Mouse (Mus musculus) heart, postnatal 10 days (tissue): ENCODE data around the gene Ppt1. TPM values are rescaled to one million over a fixed set of nuclear protein-coding genes. Genes with fewer than 3 reads are reported as not detected.

Experiments
- DNase-seq, 2 experiments: peaks; one replicate each; pipeline ENCODE4 v3.0.0; 2021
- intact Hi-C: fragments of 180-260 bp; cut with DNase I; formaldehyde crosslinking; loops from one replicate; pipeline ENCODE4 v1.15.1; 2025
- total RNA-seq, 2 experiments: library from RNA; stranded (reverse); gene quantifications; 2 replicates each; pipeline ENCODE4 v1.2.3; 2021

The Ppt1 gene
- total RNA-seq, 2 experiments from 2014 or later = 40.1 to 46.6 TPM

DNA sequence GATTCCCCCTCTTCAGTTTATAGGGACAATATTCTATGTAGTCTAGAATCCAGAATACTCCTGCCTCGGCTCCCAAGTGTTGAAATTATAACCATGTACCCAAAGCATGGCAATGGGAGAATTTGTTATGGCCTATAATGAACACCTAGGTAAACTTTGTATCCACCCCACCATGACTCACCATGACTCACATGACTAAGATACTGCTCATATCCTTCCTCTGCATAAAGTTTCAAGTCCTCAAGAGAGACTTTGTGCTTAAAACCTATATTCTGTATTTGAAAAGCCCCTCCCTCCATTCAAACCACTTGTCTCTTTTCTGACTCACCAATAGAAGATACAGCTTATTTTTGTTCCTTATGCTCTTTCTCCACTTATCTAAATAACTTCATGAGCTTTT lies 32.0 kb downstream of the Ppt1 start:
- no peak for DNase-seq
- intact Hi-C loops = no loop called here

DNA sequence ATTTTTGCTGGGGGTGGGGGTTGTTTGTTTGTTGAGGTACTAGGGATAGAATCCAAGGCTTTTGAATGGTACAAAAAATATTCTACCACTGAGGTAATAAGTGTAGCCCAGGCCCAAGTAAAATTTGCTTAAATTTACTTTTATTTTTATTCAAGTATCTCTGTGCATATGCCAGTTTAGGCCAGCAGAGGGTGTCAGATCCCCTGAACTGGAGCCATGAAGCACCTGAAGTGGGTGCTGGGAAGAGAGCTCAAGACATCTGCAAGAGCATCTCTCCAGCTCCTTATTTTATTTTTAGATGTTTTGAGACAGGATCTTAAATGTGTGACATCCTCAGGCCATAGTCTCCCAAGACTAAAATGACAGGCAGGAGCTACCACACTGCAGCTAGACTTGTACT lies 34.0 kb downstream of the Ppt1 start:
- DNase-seq = no peak
- intact Hi-C loops = loop anchor here (5.0 kb wide), 1 partner anchor 63 kb away; no protein-coding TSS in a partner anchor

DNA sequence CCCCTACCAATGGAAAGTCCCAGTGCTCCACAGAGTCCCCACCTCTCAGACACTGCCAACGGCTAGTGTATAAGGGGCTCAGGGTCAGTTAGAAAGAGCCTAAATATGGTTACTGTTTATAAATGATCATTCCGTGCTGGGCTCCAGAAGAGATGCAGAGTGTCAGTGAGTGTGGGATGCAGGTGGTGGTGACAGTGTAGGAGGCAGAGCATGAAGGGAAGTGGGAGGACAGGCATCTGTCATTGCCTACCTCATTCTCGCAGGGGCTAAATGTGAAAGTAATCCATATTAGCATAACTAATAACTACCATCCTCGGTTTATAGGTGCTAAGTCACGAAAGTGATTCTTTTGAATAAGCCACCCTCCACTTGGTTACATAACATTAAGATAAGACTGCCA lies 34.7 kb downstream of the Ppt1 start:
- DNase-seq = no peak
- intact Hi-C loops = loop anchor here (5.0 kb wide), 1 partner anchor 63 kb away; no protein-coding TSS in a partner anchor

DNA sequence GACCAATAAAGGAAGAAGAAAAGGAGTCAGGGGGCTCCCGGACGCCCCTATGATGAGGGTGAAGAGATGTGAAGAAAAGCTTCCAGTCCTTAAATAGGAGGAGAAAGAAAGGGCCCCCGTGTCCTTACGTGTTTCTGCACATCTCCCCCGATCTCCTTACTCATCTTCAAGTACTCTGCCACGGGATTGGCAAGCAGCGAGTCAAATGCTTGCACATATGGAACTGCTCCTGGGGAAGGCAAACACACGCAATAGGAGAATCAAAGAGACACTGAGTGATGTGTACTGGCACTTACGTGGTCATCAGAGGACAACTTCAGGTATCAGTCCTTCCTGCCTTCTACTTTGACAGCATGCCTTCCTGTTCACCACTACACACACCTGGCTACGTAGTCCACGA lies 35.2 kb downstream of the Ppt1 start:
- intact Hi-C loops = loop anchor here (5.0 kb wide), 1 partner anchor 64 kb away; no protein-coding TSS in a partner anchor
- DNase-seq = no peak

DNA sequence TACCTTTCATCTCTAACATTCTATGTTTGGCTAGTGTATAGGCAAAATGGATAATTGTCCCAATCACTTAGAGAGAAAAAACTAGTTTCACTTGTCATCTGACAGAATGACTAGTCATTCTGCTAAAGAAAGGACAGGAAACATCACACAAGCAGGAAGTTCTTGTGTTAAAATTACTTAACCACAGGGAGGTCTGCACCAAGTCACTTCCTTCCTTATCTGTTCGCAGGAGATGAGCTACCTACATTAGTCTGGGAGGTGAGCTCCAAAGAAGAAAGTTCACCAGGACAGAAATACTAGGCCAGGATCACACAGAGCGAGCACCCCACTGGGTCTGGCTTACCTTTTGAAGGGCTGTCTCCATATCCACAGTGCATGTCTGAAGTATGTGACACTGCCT lies 35.9 kb downstream of the Ppt1 start:
- DNase-seq = no peak
- intact Hi-C loops = loop anchor here (5.0 kb wide), 1 partner anchor 65 kb away; no protein-coding TSS in a partner anchor

DNA sequence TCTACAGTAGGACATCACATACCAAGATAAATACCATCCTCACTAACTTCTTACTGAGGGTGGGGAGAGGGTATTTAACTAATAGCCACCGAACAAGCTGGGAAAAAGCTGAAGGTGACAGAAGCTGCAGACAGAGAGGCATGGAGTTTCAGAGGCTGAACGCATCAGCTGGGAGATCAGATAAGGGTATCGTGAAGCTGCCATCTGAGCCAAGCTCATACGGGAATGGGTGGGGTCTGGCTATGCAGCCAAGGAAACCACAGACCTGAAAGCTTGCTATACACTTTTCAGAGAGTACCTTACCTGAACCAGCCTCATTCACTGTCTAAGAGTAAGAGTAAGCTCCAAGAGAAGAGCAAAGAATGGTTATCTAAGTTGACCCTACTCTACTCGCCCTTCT lies 37.0 kb downstream of the Ppt1 start:
- intact Hi-C loops = loop anchor here (5.0 kb wide), 1 partner anchor 66 kb away; no protein-coding TSS in a partner anchor
- no peak for DNase-seq

DNA sequence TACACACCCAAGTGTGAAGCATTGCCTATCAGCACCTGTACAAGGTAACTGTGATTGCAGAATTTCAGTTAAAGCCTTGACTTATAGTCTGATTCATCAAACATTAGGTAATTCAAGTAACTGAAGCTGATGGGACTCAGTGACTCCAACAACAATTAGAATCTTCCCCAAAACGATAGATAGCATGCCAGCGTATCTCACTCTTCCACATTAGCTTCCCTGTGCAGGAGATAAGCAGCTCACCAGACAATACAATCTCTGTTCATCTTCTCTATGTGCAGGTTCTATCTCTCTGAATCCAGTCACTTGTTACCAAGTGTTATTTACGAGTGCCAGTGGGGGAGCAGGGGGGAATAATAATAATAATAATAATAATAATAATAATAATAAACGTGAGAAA lies 37.5 kb downstream of the Ppt1 start:
- no peak for DNase-seq
- intact Hi-C loops = loop anchor here (5.0 kb wide), 1 partner anchor 66 kb away; no protein-coding TSS in a partner anchor

DNA sequence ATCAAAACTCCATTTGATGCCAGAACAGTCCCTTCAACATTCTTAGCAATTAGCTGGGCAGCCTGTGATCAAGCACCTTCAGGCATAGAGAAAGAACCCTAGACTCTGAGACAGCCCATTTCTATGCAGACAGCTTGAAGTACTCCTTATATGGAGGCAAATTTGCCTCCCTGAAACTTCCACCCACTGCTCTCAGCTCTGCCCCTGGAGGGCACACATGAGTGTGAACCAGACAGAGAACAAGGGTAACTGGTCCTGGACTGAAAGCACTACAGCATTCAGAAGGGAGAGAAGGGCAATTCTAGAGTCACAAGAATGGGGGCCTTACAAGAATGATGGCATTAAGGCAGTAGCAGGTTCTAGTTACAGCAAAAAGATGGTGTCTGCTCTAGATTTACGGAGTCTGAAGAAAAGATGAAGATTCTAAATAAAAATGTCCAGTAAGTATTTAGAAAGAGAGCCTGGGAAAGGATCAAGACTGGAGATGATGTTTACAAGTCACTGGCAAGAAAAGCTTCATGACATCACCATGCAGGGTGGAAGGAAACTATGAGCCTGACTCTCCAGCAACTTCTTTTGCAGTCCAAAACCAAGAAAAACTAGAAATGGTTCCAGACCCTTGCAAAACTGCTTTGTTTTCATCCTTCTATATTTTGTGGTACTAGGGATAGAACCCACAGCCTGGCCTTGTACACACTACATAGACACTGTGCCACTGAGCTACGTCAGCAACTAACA lies 42.5 kb downstream of the Ppt1 start:
- intact Hi-C loops = no loop called here
- peak in 1 of 2 experiments; percentile 43 for DNase-seq

DNA sequence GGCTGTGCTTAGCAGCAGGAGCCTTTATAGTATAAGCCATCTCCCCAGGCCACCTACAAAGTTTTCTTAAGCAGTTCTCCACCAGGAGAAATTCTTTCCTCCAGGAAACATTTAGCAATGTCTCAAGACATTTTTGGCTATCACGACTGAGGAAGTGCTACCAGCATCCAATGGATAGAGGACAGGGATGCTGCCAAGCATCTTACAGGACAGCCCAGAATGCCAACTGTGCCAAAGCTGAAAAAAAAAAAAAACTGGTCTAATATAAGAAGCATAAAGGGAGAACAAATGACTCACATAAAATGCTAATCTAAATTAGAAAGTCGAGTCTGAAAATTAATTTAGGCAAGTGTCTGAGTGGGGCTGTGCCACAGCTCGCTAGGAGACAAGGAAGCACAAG lies 46.5 kb downstream of the Ppt1 start:
- intact Hi-C loops = no loop called here
- no peak for DNase-seq

DNA sequence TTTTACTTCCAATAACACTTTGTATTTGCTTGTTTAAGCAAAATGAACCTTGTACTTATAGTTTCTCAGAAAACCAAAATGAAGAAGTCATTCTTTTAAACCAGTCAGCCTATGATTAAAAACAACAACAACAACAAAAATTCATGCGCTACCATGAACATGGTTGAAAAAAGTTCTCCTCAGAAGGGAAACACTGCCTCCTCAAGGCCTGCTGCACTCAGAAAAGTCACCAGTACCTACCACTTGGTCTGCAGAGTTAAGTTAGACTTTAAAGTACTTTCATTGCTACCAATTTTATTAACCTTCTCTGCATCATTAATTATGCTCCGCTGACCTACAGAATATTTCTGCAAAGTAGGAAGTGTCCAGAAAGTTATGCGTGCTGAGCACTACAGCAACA lies 47.3 kb downstream of the Ppt1 start:
- intact Hi-C loops = no loop called here
- no peak for DNase-seq

DNA sequence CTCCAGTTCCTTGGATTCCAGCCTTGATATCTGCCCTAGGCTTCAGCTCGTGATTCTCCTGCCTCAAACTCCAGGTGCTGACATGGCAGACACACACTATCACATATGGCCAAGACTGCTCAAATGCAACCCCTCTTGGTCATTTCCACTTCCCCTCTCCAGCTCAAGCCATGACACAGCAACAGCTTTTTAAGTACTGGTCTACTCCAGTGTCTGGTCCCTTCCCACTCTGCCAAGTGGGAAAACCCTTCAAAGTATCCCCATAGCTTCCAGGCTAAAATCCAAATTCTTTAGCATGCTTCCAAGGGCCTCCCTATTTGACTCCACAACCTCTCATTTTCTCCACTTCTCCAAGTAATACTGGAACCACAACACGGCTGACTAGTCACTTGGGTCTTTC lies 48.0 kb downstream of the Ppt1 start:
- DNase-seq = peak; percentile 23 to 27
- intact Hi-C loops = no loop called here

DNA sequence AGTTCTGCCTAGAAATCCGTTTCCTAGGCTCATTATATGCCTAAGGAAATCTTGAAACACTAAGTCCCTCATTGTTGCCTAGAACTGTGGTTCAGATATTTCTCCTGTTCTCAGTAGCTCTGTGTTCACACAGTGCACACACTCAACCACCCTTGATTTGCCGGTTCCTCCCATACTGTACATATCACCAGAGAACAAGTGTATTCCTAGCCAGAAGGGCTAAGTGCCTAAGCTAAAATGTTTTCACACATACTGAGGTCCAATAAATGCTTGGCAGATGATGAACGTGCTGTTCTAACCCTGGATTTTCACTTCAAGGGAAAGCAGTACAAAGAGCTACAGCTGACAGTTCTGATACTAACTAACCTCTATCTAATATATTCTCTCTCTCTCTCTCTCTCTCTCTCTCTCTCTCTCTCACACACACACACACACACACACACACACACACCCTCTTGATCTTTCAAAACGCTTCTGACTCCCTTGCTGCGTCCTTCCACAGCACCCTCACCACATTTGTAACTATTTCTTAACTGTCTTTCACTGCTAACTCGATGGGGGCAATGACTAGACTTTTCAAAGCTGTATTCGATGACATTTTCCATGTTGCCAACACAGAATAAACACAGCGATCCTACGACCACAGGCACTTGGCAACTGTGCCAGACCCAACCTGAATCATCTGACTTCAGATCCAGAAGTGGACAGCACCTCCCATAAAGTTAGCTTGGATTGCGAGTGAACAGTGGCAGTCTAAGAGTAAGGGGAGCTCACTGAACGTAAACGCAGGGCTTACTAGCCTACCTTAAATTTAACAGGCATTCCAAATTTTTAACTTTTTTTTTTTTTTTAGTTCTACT lies 48.7 kb downstream of the Ppt1 start:
- intact Hi-C loops = no loop called here
- DNase-seq = peak; percentile 40 to 42

DNA sequence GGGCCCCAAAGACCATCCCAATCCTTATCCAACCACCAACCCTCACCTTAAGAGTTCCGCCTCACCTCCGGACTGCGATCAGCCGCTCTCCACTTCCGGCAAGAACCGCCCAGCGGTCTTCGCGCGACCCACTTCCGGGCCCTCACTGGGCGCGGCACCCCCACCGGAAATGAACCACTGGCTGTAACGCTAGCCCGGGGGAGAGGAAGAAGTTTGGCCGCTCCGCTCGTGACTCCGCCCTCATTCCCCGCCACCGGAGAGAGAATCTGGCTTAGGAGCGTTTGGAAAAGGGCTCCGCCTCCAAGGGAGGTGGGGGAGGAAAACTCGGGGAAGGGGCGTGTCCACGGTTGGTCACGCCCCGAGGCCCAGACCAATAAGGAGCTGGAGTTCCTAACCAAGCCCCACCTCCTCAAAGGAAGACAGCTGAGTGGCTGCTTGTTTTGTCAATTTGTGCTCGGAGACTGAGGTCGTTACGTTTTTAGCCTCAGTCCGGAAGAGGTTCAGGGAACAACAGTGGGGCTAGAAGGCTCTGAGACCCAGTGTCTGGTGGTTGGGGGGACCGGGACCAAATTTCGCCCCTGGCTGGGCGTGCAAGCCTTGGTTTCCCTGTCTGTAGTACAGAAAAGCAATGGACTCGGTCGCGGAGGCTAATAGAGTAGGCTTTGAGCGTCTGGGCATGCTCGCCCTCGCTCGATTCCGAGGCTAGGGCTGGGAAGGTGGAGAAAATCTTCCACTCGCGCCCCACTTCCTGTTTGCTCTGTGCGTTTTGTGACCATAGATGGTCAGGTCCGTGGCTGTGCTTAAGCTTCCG lies 49.9 kb downstream of the Ppt1 start, which contains the start of gene Cap1:
TSS of gene Cap1 (minus strand) at position 289 of the 811 bp plus-strand sequence.
- intact Hi-C loops = no loop called here

DNA sequence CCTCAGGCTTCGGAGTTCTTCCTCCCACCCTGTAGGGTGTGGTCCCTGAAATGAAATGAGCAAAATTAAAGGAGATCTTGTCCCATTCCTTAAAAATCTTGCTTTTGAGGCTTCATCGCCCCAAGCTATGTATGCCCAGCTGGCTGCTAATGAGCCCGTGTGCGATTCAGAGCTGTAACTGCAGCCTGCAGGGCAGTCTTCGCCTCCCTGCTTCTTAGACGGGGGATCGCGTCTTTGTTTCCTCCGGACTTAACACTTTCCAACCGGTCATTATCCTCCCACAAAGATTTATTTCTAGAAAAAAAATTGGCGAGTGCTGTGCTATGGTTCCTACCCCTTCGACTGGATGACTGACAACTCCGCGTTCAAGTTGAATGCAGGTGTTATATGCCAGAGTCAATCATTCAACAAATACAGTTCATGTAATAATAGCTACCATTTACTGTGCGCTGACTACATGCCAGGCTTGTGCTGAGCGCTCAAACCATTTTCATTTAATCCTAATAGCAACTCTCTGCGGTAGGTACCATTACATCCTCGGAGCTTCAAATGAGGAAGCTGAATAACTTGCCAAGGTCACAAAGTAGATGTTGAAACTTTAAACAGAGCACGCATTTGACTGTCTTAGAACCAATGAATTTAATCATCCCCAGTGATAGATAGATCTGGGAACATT lies 50.7 kb downstream of the Ppt1 start:
- intact Hi-C loops = no loop called here
- DNase-seq = no peak

More for the DNA sequence above, 49.9 kb downstream of the Ppt1 start, which contains the start of gene Cap1:
- DNase-seq = peak; percentile 98 to 99

DNA sequence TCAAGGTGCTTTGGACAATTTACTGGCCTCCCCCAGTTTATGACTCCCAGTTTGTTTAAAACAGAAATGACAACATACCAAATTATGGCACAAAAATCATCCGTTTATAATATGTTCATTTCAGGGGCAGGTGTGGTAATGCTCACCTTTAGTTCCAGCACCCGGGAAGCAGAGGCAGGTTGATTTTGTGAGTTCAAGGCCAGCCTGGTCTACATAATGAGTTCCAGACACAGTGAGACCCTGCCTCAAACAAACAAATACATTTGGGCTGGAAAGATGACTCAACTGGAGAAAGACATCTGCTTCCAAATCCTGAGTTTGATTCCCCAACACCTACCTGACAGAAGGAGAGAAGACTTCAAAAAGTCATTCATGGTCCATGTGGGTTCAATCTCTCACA lies 51.3 kb downstream of the Ppt1 start:
- intact Hi-C loops = no loop called here
- DNase-seq = no peak

DNA sequence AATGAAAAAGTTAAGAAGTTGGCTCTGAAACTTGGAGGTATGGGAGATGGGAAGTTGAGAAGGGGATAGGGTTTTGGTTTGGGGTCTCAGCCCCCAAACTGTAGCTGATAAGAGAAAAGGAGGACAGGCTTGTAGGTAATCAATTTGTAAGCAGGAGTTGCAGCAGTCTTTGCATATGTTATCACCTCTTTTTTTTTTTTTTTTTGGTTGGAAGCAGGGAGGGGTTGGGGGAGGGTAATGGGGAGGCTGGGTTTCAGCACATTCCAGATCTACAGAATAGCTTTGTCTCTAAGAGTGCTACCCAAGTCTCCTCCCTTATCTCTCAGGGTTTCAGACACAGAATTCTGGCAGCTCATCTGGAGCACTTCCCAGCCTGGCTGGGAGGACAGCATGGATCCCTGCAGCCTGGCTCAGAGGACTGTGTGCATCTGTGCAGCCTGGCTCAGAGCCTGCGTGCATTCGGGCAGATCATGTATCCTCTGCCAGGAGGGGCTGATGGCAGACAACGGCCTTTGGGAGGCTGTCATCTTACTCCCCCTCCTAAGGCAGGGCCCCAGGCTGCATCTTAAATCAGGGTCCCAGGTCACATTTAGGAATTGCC lies 54.9 kb downstream of the Ppt1 start:
- intact Hi-C loops = no loop called here

DNA sequence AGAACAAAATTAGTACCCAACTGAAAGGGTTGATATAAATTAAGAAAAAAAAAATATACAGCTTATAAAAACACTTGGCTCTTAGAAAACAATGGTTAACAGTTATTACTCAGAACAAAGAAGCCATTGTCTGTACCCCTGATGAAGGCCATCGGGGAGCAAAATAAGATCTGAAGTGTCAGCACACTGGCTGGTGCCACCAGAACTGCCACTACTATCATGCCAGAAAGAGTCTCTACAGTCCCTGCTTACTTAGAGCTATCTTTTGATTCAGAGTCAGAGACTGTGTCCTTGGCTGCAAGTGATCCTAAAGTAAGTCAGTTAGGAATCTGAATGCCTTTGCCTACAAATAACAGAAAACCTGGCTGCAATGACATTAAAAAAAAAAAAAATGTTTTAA lies 55.6 kb downstream of the Ppt1 start:
- intact Hi-C loops = no loop called here

More for the DNA sequence above, 54.9 kb downstream of the Ppt1 start:
- DNase-seq = peak; percentile 83 to 86

DNA sequence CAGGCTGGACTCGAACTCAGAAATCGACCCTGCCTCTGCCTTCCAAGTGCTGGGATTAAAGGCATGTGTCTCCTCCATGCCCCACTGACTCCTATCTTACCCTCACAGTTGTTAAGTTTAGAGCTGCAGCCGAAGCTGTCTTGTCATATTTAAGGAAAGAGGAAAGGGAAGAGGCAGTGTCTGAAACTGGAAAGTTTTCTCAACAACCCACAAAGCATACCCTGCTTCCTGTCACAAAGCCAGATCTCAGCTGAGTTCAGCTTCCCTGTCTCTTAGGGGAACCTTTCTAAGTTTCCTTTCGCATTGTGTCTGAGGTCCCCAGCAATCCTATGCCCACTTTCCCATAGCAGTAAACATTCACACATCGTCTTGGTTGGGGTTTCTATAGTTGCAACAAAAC lies 56.1 kb downstream of the Ppt1 start:
- intact Hi-C loops = no loop called here
- no peak for DNase-seq

More for the DNA sequence above, 55.6 kb downstream of the Ppt1 start:
- DNase-seq = no peak

DNA sequence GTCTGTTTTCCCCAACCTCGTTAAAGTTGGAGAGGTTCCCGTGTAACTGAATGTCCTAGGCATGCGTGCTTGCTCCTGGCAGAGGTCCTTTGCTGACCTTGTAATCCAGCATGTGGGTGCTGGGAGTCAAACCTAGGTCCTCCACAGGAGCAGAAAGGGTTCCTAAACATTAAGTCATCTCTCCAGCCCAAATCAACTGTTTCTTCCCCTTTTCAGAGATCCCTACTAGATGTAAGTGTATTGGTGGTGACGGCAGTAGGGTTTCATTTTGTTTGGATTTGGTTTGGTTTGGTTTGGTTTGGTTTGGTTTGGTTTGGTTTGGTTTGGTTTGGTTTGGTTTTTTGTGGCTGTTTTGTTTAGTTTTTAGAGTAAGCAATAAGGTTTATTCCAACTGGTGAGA lies 61.7 kb downstream of the Ppt1 start:
- intact Hi-C loops = loop anchor here (1.0 to 5.0 kb wide), 2 partner anchors 88 to 185 kb away; no protein-coding TSS in a partner anchor

More for the DNA sequence above, 61.7 kb downstream of the Ppt1 start:
- DNase-seq = no peak
